Mouse (Mus musculus): ENCODE results near the gene Dvl2. TPM values are rescaled to one million over a fixed set of nuclear protein-coding genes. Genes with fewer than 3 reads are reported as not detected.
A peak's percentile ranks its signal among the peaks of the same experiment; 100 is the strongest.
"Not testable (repeated sequence)": the region's sequence is repeated elsewhere in the genome, so short reads cannot be mapped to it uniquely, and the experiment has no call there.

Dvl2 gene
- total RNA-seq, 1 experiment, result 47.4 TPM

DNA sequence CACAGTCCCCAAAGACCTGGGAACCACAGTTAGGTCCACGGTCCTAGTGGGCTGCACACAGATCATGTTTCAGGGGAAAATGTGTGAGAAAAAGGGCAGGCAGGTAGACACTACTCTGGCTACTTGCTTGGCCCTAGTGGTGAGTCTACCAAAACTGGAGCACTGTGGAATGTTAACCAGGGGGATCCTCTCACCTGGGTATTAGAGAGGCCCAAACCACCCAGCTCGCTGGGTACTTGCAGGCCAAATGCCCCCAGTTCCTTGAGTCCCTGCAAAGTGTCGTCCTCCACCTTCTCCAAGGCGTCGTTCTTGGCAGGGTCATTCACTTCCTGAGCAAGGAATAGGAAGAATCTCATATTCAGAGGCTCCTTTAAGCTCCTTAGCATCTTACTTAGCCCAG is 13.7 kb downstream of the Dvl2 start:
- Histone ChIP-seq H3K27ac (ENCODE audit: insufficient read depth, low read depth, low read length, poor library complexity, severe bottlenecking) (no peak overlapping the region), H3K36me3 (ENCODE audit: control insufficient read depth, insufficient read depth, low read length, poor library complexity, severe bottlenecking) (peaks cover 33% of the 10 kb centered on the region), H3K9ac (ENCODE audit: insufficient read depth, low read depth, low read length, poor library complexity, severe bottlenecking) (no peak overlapping the region), H3K4me1 (ENCODE audit: control insufficient read depth in 2 of 2, insufficient read depth in 2 of 2, low read length in 2 of 2, poor library complexity in 1 of 2) (peaks cover 0 to 12% of the 10 kb centered on the region in 2 experiments; a peak in 1 of 4 replicates), H3K9me3 (ENCODE audit: control insufficient read depth, insufficient read depth, low read depth, low read length) (no peaks in the 10 kb centered on the region), H3K4me3 (ENCODE audit: insufficient read depth in 1 of 2, low read depth in 1 of 2, low read length in 2 of 2, poor library complexity in 1 of 2, severe bottlenecking in 1 of 2) (no peak overlapping the region)
- DNase-seq (ENCODE audit: low read depth, low spot score), result no peak
- in situ Hi-C loops (cut with MboI; ENCODE audit: low sequenced_read_pairs in 2 of 2, unreplicated experiment in 2 of 2), result no loop called here
- TF ChIP-seq CHD2 (IDR thresholded peaks at IDR 0.05; ENCODE audit: low read depth, low read length), result no peak
- no peak for TF ChIP-seq MAFK (IDR thresholded peaks at IDR 0.05; ENCODE audit: insufficient read depth, low read depth, low read length)
- TF ChIP-seq ZC3H11A (IDR thresholded peaks at IDR 0.05; ENCODE audit: borderline replicate concordance, low read depth, low read length), result no peak
- TF ChIP-seq ZNF384 (IDR thresholded peaks at IDR 0.05; ENCODE audit: low read depth, low read length), result no peak

DNA sequence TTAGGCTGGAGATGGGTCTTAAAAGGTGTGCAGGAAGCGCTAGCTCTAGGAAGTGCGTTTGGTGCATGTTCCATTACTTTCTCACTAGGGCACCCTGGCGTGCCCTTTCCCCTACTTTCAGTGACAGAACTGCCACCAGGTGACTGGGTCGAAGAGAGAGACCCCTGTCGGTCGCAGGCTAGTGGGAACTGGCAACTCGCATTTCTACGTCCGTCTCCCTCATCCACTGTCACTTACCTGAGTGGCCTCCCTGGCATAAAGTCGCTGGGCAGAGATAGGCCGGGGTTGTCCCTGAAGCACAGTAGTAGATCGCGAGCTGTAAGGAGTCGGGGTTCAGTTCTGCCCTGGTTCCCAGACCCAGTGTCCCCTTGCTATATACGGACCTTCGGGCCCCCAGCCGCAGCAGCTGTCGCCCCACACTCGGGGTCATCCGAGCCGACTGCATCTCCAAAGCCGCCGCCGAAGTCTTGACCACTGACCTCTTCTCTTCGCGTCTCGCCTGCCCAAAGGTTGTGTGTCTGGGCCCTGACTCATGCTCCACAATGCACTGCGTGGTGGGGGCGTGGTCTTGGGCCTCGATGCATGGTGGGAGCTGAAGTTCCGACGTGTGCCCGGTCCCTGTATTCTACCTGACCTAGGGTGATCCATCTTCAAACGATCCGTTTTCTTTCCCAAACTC is 14.6 kb downstream of the Dvl2 start, which contains the start of gene Acadvl:
TSS of gene Acadvl (minus strand) at position 532 of the 679 bp plus-strand sequence.
- TF ChIP-seq ZC3H11A (IDR thresholded peaks at IDR 0.05; ENCODE audit: borderline replicate concordance, low read depth, low read length) (no peak), CHD2 (IDR thresholded peaks at IDR 0.05; ENCODE audit: low read depth, low read length) (no peak), HCFC1 (IDR thresholded peaks at IDR 0.05; ENCODE audit: borderline replicate concordance, insufficient read depth, low read length) (peak; percentile 88)
- H3K4me1 ChIP-seq (ENCODE audit: control insufficient read depth in 2 of 2, insufficient read depth in 2 of 2, low read length in 2 of 2, poor library complexity in 1 of 2), result peaks cover 0 to 17% of the 10 kb centered on the region in 2 experiments; a peak in 1 of 4 replicates
- in situ Hi-C loops (cut with MboI; ENCODE audit: low sequenced_read_pairs in 2 of 2, unreplicated experiment in 2 of 2), result no loop called here
- peak within 1 kb of the TSS; percentile 81 for H3K9ac ChIP-seq (ENCODE audit: insufficient read depth, low read depth, low read length, poor library complexity, severe bottlenecking)
- H3K36me3 ChIP-seq (ENCODE audit: control insufficient read depth, insufficient read depth, low read length, poor library complexity, severe bottlenecking), result peaks cover 28% of the 10 kb centered on the region
- H3K27ac ChIP-seq (ENCODE audit: insufficient read depth, low read depth, low read length, poor library complexity, severe bottlenecking), result no peak within 1 kb of the TSS
- no peak for DNase-seq (ENCODE audit: low read depth, low spot score)
- H3K9me3 ChIP-seq (ENCODE audit: control insufficient read depth, insufficient read depth, low read depth, low read length), result no peaks in the 10 kb centered on the region
- H3K4me3 ChIP-seq (ENCODE audit: insufficient read depth in 1 of 2, low read depth in 1 of 2, low read length in 2 of 2, poor library complexity in 1 of 2, severe bottlenecking in 1 of 2), result peak within 1 kb of the TSS; percentile 66 to 77

DNA sequence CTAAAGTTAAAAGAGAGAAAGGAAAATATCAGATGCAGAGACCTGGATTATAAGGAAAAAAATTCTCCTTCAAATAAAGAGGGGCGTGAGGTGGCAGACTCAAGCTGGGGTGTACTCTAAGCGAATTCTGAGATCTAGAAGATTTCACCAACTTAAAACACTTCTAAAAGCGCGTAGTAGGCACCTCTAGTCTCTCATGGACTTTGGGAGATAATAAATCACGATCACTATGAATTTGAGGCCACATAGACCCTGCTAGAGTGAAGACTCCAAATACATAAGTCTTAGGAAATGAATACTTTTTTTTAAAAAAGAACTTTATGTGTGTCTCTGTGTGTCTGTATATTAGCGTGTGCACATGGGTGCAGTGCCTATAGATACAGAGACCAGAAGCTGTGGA is 15.3 kb downstream of the Dvl2 start:
- H3K9ac ChIP-seq (ENCODE audit: insufficient read depth, low read depth, low read length, poor library complexity, severe bottlenecking), result no peak overlapping the region
- TF ChIP-seq ZC3H11A (IDR thresholded peaks at IDR 0.05; ENCODE audit: borderline replicate concordance, low read depth, low read length) (no peak), MAFK (IDR thresholded peaks at IDR 0.05; ENCODE audit: insufficient read depth, low read depth, low read length) (no peak), CHD2 (IDR thresholded peaks at IDR 0.05; ENCODE audit: low read depth, low read length) (no peak), ZNF384 (IDR thresholded peaks at IDR 0.05; ENCODE audit: low read depth, low read length) (no peak), HCFC1 (IDR thresholded peaks at IDR 0.05; ENCODE audit: borderline replicate concordance, insufficient read depth, low read length) (no peak)
- no peak overlapping the region for H3K4me3 ChIP-seq (ENCODE audit: insufficient read depth in 1 of 2, low read depth in 1 of 2, low read length in 2 of 2, poor library complexity in 1 of 2, severe bottlenecking in 1 of 2)
- peaks cover 0 to 20% of the 10 kb centered on the region in 2 experiments; a peak in 1 of 4 replicates for H3K4me1 ChIP-seq (ENCODE audit: control insufficient read depth in 2 of 2, insufficient read depth in 2 of 2, low read length in 2 of 2, poor library complexity in 1 of 2)
- in situ Hi-C loops (cut with MboI; ENCODE audit: low sequenced_read_pairs in 2 of 2, unreplicated experiment in 2 of 2), result no loop called here
- no peaks in the 10 kb centered on the region for H3K9me3 ChIP-seq (ENCODE audit: control insufficient read depth, insufficient read depth, low read depth, low read length)
- peaks cover 21% of the 10 kb centered on the region for H3K36me3 ChIP-seq (ENCODE audit: control insufficient read depth, insufficient read depth, low read length, poor library complexity, severe bottlenecking)
- no peak for DNase-seq (ENCODE audit: low read depth, low spot score)
- H3K27ac ChIP-seq (ENCODE audit: insufficient read depth, low read depth, low read length, poor library complexity, severe bottlenecking), result no peak overlapping the region

DNA sequence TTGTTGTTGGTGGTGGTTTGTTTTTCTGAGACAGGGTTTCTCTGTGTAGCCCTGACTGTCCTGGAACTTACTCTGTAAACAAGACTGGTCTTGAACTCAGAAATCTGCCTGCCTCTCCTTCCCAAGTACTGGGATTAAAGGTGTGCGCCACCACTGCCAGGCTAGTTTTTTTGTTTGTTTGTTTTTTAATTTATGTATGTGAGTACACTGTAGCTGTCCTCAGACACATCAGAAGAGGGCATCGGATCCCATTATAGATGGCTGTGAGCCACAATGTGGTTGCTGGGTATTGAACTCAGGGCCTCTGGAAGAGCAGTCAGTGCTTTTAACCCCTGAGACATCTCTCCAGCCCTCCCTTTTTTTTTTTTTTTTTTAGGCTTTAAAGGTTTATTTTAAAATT is 15.8 kb downstream of the Dvl2 start:
- Histone ChIP-seq H3K4me1 (ENCODE audit: control insufficient read depth in 2 of 2, insufficient read depth in 2 of 2, low read length in 2 of 2, poor library complexity in 1 of 2) (peaks cover 0 to 20% of the 10 kb centered on the region in 2 experiments; a peak in 1 of 4 replicates), H3K36me3 (ENCODE audit: control insufficient read depth, insufficient read depth, low read length, poor library complexity, severe bottlenecking) (peaks cover 16% of the 10 kb centered on the region)
- H3K4me3 ChIP-seq (ENCODE audit: insufficient read depth in 1 of 2, low read depth in 1 of 2, low read length in 2 of 2, poor library complexity in 1 of 2, severe bottlenecking in 1 of 2); H3K27ac ChIP-seq (ENCODE audit: insufficient read depth, low read depth, low read length, poor library complexity, severe bottlenecking); H3K9me3 ChIP-seq (ENCODE audit: control insufficient read depth, insufficient read depth, low read depth, low read length); H3K9ac ChIP-seq (ENCODE audit: insufficient read depth, low read depth, low read length, poor library complexity, severe bottlenecking); DNase-seq (ENCODE audit: low read depth, low spot score); in situ Hi-C loops (cut with MboI; ENCODE audit: low sequenced_read_pairs in 2 of 2, unreplicated experiment in 2 of 2): not testable (repeated sequence)

DNA sequence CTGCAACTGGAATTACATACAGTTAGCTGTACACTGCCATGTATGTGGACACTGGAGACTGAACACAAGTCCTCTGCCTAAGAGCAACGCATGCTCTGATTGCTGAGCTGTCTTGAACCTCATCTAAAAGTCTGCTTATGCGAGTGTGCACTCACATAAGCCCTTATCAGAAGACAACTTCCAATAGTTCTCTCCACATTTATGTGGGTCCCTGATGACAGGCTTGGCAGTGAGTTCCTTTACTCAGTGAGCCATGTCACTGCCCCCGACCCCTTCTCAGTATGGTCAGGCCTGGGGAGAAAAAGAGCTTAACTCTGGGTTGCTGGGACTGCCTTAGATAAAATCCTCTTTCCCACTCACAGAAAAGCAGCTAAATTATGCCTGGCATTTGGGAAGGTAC is 16.3 kb downstream of the Dvl2 start, which contains the start of gene Dlg4:
TSS of gene Dlg4 (plus strand) at position 274 of the 400 bp plus-strand sequence.
- peaks cover 0 to 20% of the 10 kb centered on the region in 2 experiments; a peak in 1 of 4 replicates for H3K4me1 ChIP-seq (ENCODE audit: control insufficient read depth in 2 of 2, insufficient read depth in 2 of 2, low read length in 2 of 2, poor library complexity in 1 of 2)
- in situ Hi-C loops (cut with MboI; ENCODE audit: low sequenced_read_pairs in 2 of 2, unreplicated experiment in 2 of 2), result no loop called here

More for the DNA sequence above, 16.3 kb downstream of the Dvl2 start, which contains the start of gene Dlg4:
- TF ChIP-seq MAFK (IDR thresholded peaks at IDR 0.05; ENCODE audit: insufficient read depth, low read depth, low read length) (no peak), CHD2 (IDR thresholded peaks at IDR 0.05; ENCODE audit: low read depth, low read length) (no peak), ZC3H11A (IDR thresholded peaks at IDR 0.05; ENCODE audit: borderline replicate concordance, low read depth, low read length) (no peak), ZNF384 (IDR thresholded peaks at IDR 0.05; ENCODE audit: low read depth, low read length) (no peak), HCFC1 (IDR thresholded peaks at IDR 0.05; ENCODE audit: borderline replicate concordance, insufficient read depth, low read length) (no peak)
- DNase-seq (ENCODE audit: low read depth, low spot score), result no peak
- Histone ChIP-seq H3K9me3 (ENCODE audit: control insufficient read depth, insufficient read depth, low read depth, low read length) (no peaks in the 10 kb centered on the region), H3K27ac (ENCODE audit: insufficient read depth, low read depth, low read length, poor library complexity, severe bottlenecking) (no peak within 1 kb of the TSS), H3K36me3 (ENCODE audit: control insufficient read depth, insufficient read depth, low read length, poor library complexity, severe bottlenecking) (peaks cover 11% of the 10 kb centered on the region), H3K9ac (ENCODE audit: insufficient read depth, low read depth, low read length, poor library complexity, severe bottlenecking) (no peak within 1 kb of the TSS), H3K4me3 (ENCODE audit: insufficient read depth in 1 of 2, low read depth in 1 of 2, low read length in 2 of 2, poor library complexity in 1 of 2, severe bottlenecking in 1 of 2) (no peak within 1 kb of the TSS)

All from ES-E14 (cell line).